Mouse (Mus musculus) thymus, adult 2 months (tissue): Measurements from ENCODE around the gene Cdh16. TPM values are rescaled to one million over a fixed set of nuclear protein-coding genes. Genes with fewer than 3 reads are reported as not detected.
A peak's percentile ranks its signal among the peaks of the same experiment; 100 is the strongest.

Source experiments
- DNase-seq: peaks from one replicate; pipeline ENCODE4 v3.0.0; 2021
- H3K27ac ChIP-seq: fragments of 200-500 bp; 2 replicates; pipeline ENCODE4 v1.5.1; 2012; ENCODE audit warnings: low read length, control low read depth; ENCODE audit not compliant: control insufficient read depth, insufficient read depth
- H3K27me3 ChIP-seq: fragments of 200-500 bp; 2 replicates; pipeline ENCODE4 v1.6.1; 2012; ENCODE audit warnings: mild to moderate bottlenecking, low read length, moderate library complexity, mixed read lengths; ENCODE audit not compliant: control insufficient read depth, insufficient read depth
- H3K36me3 ChIP-seq: fragments of 200-500 bp; 2 replicates; pipeline ENCODE4 v1.6.1; 2012; ENCODE audit warnings: mild to moderate bottlenecking, low read length, moderate library complexity; ENCODE audit not compliant: control insufficient read depth, insufficient read depth
- H3K4me1 ChIP-seq: fragments of 200-500 bp; replicated peaks from 2 replicates; pipeline ENCODE4 v1.6.1; 2012; ENCODE audit warnings: low read length; ENCODE audit not compliant: control insufficient read depth, insufficient read depth
- H3K4me3 ChIP-seq: fragments of 200-500 bp; 2 replicates; pipeline ENCODE4 v1.5.1; 2012; ENCODE audit warnings: mild to moderate bottlenecking, low read length, control low read depth, moderate library complexity; ENCODE audit not compliant: control insufficient read depth, insufficient read depth
- CTCF ChIP-seq: fragments of 200-500 bp; IDR thresholded peaks from 2 replicates; pipeline ENCODE4 v1.5.1; 2012; ENCODE audit warnings: mild to moderate bottlenecking, control low read depth, low read length, moderate library complexity, borderline replicate concordance; ENCODE audit not compliant: control insufficient read depth, poor library complexity, insufficient read depth; ENCODE audit errors: extremely low read depth
- POLR2A ChIP-seq: fragments of 200-500 bp; IDR thresholded peaks from 2 replicates; pipeline ENCODE4 v1.6.1; 2012; ENCODE audit warnings: mild to moderate bottlenecking, low read length, control low read depth, moderate library complexity; ENCODE audit not compliant: control insufficient read depth, poor library complexity, insufficient read depth; ENCODE audit errors: extremely low read depth
- WGBS: fragments of 180-500 bp; shearing (Covaris S2); methylation state at CpG from one replicate; pipeline ENCODE4 v1.1.7; 2018; 5-methylcytosine and 5-hydroxymethylcytosine counted together
- polyA plus RNA-seq: library from polyadenylated mRNA; depleted of rRNA; stranded (reverse); fragments of >200 nt; gene quantifications from 2 replicates; pipeline ENCODE4 v1.2.3, GENCODE M21; 2012

The Cdh16 gene
- polyA plus RNA-seq, 1 experiment: 1.5 TPM

DNA sequence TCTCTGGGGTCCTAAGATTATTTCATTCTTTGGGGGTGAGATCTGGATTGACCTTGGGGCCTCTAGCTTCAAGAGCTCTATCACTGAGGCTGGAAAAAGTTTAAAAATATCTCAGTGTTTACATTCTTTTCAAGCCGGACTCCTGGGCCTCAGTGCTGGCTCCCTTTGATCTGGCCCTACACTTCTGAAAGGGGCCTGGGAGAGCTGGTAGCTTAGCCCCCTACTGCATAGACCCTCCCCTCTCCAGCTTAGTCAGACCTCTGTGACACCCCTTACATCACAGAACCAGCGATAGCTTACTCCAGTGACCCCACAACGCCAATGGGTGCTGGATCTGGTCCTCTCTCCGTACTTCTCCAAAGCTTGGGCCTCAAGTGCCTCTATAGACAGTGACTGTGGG lies 12.6 kb downstream of the Cdh16 start:
- Histone ChIP-seq H3K36me3 (no peaks in the 10 kb centered on the region), H3K4me3 (no peak overlapping the region), H3K27me3 (no peaks in the 10 kb centered on the region), H3K4me1 (no peaks in the 10 kb centered on the region), H3K27ac (no peak overlapping the region)
- 88% methylated on average over 4 of the region's 4 CpGs for WGBS
- no peak for DNase-seq
- TF ChIP-seq POLR2A: no peak
- no peak for TF ChIP-seq CTCF

DNA sequence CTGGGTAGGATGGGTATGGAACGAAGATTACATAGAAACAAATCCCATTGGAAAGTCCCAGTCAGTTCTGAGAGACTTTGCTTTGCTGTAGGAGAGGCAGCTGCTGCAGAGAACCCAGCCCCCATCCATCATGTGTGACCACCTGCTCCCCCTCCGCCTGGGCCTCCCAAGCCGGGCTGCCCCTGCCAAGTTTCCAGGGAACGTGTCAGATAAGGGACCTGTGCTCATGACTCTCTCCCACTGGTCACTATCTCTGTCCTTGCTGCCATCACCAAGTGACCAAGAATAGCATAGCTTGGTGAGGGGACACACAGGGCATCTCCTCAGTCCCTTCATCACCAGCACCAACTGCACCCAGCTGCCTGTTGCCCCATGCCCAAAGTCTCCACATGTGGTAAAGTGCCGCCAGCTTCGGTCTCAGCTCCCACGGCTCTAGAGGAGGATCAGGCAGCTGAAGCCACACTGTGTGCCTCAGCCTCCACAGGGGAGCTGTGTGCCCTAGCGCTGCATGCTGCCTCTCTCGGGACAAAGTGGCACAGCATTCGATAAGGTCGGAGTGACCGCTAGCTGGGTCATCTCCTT lies 13.9 kb downstream of the Cdh16 start:
- DNase-seq: no peak
- TF ChIP-seq CTCF (no peak), POLR2A (no peak)
- H3K36me3 ChIP-seq: no peaks in the 10 kb centered on the region
- no peak overlapping the region for H3K4me3 ChIP-seq
- no peak overlapping the region for H3K27ac ChIP-seq
- no peaks in the 10 kb centered on the region for H3K4me1 ChIP-seq
- 93% methylated on average over 12 of the region's 12 CpGs for WGBS
- H3K27me3 ChIP-seq: no peaks in the 10 kb centered on the region

DNA sequence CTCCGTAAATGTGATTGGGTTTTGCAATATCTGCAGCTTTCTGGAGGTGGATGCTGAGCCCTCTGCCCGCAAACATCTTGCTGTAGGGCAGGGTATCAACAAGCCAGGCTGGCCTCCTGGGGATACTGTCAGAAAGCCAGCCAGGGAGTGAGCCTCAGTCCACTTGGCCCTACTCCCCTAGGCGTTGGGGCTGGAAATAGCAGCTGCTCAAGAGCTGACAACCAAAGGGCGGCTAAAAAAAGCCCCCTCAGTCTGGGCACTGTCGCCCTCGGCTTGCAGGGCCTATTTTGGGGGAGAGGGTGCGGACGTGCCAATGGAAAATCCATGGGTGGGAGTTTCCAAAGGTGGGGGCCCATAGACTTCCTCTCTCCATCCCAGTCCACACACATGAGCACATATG lies 15.0 kb downstream of the Cdh16 start:
- DNase-seq: no peak
- TF ChIP-seq POLR2A (no peak), CTCF (no peak)

DNA sequence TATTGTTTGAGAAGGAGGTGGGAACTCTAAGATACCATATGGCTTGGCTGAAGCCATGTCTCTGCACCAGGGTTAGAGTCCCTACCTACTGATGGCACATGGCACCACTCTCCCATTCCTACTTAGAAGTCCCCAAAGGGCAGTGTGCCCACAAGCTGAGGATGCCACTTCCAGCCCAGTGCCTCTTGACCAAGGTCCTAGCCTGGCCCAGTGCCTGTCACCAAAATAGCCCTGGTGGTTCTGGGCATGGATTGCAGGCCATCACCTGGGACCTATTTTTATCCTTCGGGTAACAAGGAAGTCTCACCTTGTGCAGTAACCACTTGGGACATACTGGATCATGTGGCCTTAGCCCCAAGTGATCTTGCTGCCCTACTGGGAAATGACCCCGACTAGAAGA lies 16.3 kb downstream of the Cdh16 start:
- Histone ChIP-seq H3K36me3 (no peaks in the 10 kb centered on the region), H3K4me3 (no peak overlapping the region), H3K27ac (no peak overlapping the region), H3K27me3 (no peaks in the 10 kb centered on the region), H3K4me1 (no peaks in the 10 kb centered on the region)
- TF ChIP-seq CTCF (no peak), POLR2A (no peak)
- WGBS: 79% methylated on average over 2 of the region's 2 CpGs
- no peak for DNase-seq

More for the DNA sequence above, 15.0 kb downstream of the Cdh16 start:
- H3K4me3 ChIP-seq: no peak overlapping the region
- H3K4me1 ChIP-seq: no peaks in the 10 kb centered on the region
- H3K27me3 ChIP-seq: no peaks in the 10 kb centered on the region
- 82% methylated on average over 8 of the region's 8 CpGs for WGBS
- no peaks in the 10 kb centered on the region for H3K36me3 ChIP-seq
- no peak overlapping the region for H3K27ac ChIP-seq

DNA sequence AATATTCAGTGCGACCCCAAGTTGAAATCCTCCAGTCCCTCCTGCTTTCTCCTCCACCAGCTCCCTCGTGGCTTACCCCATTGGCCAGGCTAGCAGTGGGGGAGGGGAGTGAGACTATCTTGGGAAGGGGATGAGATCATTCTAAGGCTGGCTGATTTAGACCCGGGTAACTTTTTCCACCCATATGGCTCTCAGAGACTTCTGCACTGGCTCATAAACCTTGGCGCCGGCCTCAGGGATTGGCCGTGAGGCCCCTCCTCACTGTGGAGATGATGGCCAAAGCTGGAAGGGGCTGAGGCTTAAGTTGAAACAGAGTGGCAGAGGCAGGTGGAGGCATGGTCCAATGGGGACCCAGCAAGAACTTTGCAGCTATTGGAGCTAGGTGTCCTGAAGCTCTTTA lies 17.9 kb downstream of the Cdh16 start:
- Histone ChIP-seq H3K36me3 (no peaks in the 10 kb centered on the region), H3K4me3 (no peak overlapping the region), H3K27ac (no peak overlapping the region), H3K27me3 (no peaks in the 10 kb centered on the region; the same call in 1 of the 2 replicates), H3K4me1 (no peaks in the 10 kb centered on the region)
- TF ChIP-seq POLR2A (no peak), CTCF (no peak)
- DNase-seq: no peak
- WGBS: 60% methylated on average over 6 of the region's 6 CpGs

DNA sequence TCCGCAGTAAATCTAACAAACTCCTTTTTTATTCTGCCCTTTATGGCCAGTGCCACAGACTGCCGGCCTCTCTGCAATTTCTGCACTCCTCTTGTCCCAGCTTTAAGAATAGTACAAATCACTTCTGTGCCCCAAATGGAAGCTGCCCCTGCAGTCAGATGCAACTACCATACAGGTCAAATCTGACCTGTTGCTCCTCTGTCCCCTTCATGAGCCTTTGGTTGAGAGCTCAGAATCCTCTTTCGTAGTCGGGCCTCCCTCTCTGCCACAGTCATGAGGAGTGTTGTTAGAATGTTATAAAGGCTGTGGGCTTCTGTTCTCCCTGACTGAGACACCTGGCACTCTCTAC lies 21.0 kb downstream of the Cdh16 start:
- H3K36me3 ChIP-seq: no peaks in the 10 kb centered on the region
- 82% methylated on average over 4 of the region's 4 CpGs for WGBS
- H3K27me3 ChIP-seq: no peaks in the 10 kb centered on the region; the same call in 1 of the 2 replicates
- no peak for DNase-seq
- 0 out of 2 replicates have a peak, but pooled peaks cover 3% of the 10 kb centered on the region for H3K4me1 ChIP-seq
- H3K27ac ChIP-seq: no peak overlapping the region
- TF ChIP-seq CTCF (no peak), POLR2A (no peak)
- no peak overlapping the region for H3K4me3 ChIP-seq

DNA sequence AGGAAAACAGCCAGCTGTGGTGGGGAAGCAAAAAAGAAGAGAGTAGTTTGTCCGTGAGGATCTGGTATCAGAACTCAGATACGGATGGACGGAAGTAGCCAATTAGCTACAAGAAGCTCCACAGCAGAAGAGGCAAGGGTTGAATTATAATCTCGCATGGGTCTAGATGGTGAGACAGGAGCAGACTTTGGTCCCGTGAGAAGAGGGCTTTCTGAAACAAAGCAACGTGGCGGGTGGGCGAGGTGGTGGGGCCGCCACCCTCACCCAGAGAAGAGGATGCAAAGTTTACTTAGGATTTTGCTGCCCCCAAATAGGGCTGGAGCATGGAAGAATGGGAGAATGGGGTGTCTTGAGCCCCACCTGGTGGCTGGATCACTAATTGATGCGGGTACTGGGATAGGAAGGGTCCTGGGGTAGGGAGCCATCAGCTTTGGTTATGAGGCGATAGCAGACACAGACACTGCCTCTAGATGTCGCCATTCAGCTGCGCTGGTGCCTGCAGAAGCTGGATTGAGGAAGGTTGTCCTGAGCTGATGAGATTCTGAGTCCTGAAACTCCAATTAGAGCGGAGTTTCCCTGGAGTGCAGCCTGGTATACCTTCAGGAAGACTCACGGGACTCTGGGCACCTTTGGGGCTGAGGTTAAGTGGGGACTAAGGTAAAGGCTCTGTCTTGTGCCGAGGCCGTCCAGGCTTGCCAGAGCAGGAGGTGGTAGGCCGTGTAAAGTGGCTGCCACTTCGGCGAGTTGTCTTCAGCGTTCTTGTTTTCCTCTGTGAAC lies 21.5 kb downstream of the Cdh16 start:
- H3K27me3 ChIP-seq: no peaks in the 10 kb centered on the region; the same call in 1 of the 2 replicates
- H3K36me3 ChIP-seq: no peaks in the 10 kb centered on the region
- no peak overlapping the region for H3K27ac ChIP-seq
- no peak overlapping the region for H3K4me3 ChIP-seq
- TF ChIP-seq POLR2A: no peak
- peak; percentile 90; the same call in 1 of the 2 replicates for TF ChIP-seq CTCF
- 33% methylated on average over 21 of the region's 21 CpGs for WGBS
- 0 out of 2 replicates have a peak, but pooled peaks cover 3% of the 10 kb centered on the region for H3K4me1 ChIP-seq
- peak; percentile 83 for DNase-seq
